Mouse (Mus musculus) CD4-positive helper T cell, adult 2 months (primary cell): ENCODE measurements around the gene Traf2.

ENCODE experiments used
- DNase-seq: peaks from one replicate; pipeline ENCODE4 v3.0.0-alpha.2; 2012; ENCODE audit warnings: low read depth, missing footprints, low spot score

The Traf2 gene

DNA sequence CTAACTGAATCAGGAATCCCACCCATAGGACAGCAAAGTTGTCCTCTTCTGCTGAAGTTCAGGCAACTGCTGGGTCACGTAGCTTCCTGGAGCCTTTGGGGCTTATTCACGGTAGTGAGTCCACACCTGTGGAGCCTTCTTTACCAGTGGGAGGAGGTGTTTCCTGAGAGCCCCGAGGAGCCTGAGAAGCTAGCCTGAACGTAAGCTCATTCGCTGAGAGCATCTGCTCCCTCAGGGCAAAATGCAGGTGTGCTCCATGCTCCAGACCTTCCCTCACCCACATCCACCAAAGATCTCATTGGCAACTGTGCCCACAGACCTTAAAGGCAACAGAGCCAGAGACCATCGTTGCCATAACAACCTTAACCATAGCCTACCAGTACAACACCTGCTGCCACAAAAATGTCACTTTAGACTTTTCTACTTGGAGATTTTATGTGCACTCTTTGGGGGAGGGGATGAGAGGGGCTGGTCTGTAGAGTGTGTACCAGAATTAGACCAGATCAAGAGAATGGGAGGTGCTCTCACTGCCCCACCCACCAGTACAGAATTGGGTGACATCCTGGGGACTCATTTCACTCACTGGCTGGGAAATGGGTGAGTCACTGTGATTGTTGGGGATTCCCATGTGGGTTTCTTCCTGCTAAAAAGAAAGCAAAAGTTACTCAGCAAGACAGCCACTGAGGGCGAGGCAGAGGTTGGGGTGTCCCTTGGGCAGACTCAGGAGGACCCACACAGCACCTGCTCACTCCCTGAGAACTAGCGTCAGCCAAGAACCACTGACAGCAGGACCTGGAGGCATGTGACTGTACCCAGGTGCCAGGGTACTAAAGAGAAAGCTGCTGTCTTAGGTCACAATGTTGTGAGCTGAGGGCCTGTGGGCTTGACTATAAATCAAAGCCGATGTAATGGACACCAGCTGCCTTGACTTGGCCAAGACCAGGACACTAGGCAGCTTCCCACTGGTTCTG lies 2.6 kb upstream of the Traf2 start:
- peak; percentile 93 for DNase-seq

DNA sequence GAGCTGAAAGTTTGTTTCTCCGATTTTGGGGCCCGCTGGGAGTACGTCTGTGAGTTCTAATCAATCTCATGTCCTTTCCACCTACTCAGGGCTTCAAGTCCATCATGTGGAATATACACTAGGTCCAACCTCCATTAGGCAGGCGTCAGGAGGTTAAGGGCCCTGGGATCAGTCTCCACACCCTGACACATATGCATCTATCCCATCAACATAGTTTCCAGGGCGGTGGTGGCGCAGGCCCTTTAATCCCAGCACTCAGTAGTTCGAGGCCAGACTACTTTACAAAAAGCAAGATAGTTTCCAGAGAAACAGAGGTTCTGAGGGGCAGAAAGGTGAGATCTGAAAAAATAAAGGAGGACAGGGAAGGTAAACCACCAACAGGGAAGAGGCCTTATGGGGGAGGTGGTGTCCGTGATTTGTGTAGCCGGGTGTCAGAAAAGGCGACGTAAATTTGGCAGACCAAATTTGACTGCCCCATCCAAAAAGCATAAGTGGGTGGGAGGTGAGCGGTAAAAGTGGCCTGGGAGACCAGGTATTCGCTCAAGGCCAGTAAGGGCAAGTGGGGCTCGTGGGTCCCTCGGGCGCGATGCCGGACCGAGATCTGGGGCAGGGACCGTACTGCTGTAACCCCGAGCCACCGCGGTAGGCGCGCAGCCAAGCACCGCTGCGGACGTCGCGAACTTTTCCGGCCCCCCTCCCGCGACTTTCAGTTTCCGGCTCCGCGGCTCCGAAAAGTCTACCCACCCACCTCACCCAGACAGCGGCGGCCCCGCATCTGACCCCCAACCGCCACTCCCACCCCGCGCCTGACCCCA lies 537 bp downstream of the Traf2 start:
- peak; percentile 28 for DNase-seq

DNA sequence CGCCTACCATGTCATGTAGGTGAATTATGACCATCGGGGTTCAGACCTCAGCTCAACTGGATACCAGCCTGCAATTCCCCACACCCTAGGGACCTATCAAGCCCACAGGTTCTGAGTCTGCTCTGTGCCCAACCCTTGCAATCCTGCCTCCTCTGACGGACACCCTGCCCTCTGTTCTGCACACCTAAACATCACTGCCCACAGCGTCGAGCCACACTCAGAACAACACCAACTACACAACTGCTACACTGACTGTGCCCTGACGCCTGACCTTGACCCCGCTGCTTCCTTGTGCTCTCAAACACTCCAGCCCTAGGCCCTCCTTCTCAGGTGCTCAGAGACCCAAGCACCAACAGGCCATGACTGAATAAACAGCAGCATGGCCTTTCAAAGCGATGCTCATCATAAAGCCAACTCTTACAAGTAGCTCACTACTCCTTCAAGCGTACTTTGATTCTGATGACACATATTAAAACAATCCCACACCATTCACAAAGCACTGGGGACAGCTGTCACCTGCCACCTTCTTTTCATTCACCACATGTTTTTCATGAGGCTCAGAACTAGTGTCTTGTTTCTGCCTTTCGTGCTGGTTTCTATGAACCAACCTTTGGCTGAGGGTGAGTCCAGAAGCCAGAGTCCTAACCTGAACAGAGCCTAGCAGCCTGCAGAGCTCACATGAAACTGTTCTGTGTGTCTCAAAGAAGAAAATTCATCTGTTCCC lies 4.9 kb downstream of the Traf2 start:
- DNase-seq: no peak

DNA sequence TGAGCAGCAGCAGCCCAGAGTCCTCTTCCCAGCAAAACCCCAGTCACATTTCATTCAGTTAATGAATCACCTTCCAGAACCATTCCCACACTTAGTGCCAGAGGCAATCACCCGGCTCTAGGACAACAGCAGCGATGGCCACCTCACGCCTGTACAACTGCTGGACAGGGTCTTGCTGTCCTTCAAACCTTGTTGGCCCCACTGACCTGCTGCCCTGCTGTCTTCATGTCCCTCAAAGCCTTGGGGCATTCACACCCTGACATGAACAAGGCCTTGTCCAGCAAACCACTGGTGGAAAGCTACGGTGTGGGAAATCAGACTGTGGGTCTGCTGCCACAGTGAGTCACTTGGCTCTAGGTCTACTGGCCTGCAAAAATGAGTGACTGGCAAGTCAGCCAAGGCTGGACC lies 6.2 kb downstream of the Traf2 start:
- DNase-seq: no peak

DNA sequence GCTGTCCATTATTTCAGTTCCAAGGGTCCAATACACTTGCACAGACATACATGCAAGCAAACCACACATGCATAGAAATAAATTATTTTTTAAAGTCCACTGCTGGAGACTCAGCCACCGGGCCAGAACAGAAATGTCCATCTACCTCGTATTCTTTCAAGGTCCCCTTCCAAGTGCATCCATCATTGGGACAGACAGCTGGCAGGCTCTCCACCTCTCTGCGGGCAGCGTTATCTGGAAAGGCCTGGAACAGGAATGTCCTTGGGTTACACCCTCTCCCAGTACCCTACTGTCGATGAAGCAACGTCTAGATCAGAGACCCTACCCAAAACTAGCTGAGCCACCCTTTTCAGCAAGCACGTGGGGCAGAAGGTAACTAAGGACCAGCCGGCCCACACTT lies 10.2 kb downstream of the Traf2 start:
- DNase-seq: no peak

DNA sequence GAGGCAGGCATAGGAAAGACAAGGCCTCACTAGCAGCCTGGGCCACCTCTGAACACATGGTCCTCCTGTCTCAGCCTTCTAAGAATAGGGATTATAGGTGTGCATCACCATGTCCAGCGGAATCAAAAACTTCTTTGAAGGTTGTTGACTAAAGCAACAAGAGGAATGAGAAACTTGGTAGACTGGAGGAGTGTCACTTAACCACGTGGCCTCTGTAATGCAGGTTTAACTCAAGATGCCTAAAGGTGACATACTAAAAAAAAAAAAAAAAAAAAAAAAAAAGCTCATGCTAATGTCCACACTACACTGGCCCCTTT lies 11.9 kb downstream of the Traf2 start:
- DNase-seq: no peak

DNA sequence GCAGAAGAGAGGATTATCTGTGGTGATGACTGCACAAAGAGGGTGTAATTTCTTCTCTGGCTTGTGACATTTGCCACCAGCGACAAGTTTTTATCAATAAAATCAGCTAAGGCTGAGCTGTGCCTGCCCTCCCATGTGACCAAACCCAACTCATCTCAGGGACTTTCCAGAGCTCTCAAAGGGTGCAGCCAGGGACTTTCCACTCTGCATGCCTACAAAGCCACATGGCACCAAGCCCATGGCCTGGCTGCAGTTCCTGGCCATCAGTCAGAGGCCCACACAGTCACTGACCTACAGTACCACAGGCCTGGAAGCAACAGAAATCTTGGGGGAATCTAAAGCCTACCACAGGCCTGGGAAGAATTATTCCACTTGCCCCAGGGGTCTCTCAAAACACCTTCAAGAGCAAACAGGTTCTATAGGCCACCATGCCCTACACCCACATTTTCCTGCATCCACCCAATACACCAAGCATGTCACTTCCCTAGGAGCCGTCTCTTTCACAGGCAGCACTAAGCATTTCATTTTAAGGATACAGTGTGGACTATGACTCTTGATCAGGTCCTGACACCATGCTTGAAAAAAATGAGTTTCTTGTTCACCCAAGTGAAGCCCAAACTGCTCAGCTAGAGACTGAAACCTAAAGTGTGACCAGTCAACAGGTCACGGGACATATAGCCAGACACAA lies 12.4 kb downstream of the Traf2 start:
- DNase-seq: peak; percentile 91

DNA sequence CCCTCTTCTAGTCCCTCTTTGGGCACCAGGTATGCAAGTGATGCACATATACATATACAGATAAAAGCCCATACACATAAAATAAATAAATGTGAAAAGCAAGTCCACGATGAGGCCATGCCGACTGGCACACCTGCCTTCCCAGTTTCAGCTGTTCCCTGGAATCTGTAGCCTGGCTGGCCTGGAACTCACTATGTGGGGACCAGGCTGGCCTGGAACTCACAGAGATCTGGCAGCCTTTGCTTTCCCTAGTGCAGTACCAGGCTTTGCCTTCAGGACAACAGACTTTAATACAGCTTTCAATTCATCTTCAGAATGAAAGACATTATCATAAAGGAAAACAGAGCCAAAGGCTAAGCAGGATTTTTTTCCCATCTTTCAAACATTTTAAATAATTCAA lies 13.0 kb downstream of the Traf2 start:
- DNase-seq: no peak

DNA sequence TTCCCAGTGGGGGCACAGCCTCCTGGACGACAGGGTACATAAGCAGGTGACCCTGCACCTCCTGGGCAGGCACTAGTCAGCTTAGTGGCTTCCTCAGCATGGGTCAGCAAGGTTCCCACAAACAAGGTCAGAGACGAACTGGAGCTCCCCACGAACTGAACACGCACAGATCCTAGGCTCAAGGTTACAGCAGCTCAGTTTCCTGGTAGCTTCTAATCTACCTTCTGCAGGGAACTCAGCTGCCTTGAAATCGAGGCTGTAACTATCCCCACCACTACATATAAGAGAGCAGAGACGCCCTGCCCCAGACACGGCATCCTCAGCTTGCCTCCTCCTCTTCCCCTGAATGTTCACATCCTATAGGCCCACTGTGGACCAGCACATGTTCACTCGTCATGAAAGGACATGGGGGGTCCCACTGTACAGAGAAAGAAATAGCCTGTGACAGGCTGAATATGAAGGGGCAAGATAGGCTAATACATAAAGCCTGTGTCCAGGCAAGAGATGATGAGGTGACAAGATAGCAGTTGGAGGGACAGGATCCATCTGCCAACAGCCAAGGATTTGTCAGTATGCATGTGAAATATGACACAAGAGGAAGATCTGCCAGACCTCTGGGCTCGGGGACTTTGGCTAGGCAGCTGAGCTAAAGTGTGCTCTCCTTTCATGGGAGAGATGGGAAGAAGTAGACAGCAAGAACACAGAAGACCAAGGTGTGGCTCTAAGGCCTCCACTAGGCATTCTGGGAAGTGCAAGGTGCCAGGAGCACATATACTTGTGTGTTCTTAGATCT lies 20.0 kb downstream of the Traf2 start:
- DNase-seq: no peak

DNA sequence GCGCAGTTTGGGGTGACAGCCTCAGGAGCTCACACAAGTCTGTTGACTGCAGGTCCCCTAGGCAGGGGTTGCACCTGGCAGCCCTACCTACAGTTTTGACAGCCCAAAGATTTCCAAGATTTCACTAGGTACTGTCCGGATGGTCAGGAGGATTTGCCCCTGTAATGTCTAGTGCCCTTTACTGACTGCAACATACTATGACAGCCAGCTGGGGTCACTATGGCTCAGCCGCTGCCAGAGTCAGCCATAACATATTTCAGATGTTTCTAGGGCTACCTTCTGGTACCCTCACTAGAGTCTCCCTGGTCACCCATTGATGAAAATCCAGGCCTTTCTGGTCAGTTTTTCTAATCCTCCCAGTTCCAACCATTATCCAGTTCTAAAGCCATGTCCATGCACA lies 36.8 kb downstream of the Traf2 start:
- DNase-seq: no peak

DNA sequence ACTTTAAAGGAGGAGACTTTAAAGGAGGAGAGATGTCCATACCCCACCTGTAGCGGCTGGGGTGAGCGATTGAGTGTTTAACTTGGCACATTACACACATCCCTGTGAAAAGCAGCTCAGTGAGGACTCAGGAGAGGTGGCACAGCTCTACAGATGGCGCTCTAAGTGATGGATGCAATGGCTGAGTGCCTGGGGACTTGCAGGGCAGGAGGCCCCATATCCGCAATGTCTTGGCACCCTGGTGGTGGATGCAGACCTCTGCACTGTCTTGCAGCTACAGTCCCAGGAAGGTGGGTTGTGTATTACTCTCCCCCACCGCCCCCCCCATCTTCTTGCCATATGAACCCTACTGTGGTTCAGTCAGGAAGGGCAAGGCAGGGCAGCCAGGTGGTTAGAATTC lies 39.8 kb downstream of the Traf2 start:
- DNase-seq: peak; percentile 47

DNA sequence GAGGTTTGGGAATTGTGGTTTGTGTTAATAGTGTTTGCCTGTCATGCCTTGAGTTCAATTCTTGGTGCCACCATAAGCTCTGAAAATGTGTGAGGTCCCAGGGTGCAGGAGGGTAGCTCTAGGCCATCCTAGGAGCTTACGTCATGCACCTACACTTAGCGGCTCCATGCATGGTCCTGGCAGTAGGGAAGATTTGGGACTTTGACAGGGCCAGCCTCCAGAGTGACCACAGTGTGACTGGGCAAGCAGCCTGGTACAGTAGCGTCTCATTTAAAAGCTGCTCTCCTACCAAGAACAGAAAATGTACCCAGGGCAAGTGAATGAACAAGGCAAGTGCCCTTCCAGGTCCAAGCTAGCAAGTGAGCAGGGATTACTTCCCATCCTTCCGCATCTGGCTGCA lies 40.9 kb downstream of the Traf2 start:
- DNase-seq: no peak

DNA sequence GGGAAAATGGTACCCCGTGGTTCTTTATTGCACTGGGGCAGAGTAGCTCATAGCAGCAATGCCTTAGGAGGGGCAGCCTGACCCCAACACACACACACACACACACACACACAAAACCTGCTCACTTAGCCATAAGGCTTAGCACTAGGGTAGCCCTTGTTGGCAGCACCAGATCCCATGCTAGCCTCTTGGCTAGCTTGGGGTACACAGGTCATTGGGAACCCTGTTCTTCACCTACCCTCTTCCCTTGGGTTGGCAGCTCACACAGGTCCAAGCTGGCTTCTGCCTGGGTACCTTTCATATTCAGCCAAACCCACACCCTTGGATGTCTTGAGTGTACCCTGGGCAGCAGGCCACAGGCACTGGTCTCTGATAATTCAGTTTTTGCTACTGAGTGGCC lies 41.7 kb downstream of the Traf2 start:
- no peak for DNase-seq

DNA sequence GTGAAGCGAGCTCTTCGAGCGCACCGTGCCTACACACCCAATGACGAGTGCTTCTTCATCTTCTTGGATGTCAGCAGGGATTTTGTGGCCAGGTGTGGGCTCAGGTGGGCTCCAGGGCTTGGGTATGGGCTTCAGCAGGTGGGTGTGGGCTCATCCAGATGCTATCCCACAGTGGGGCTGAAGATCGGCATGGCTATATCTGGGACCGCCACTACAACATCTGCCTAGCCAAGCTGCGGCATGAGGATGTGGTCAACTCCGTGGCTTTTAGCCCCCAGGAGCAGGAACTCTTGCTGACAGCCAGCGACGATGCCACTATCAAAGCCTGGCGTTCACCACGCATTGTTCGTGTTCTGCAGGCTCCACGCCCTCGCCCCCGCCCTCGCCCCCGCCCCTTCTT lies 42.2 kb downstream of the Traf2 start:
- DNase-seq: no peak

DNA sequence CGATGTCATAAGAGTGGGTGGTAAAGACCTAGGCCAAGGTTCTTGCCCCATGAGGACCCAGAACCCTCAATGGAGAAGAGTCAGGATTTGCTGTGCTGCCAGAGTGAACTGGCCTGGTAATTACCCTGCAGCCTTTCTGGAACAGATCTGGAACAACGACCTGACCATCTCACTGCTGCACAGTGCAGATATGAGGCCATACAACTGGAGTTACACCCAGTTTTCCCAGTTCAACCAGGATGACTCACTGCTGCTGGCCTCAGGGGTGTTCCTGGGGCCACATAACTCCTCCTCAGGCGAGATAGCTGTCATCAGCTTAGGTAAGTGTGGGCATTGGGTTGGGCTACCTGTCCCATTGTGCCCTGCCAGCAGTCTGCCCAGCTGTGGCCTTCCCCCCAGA lies 44.0 kb downstream of the Traf2 start:
- no peak for DNase-seq

DNA sequence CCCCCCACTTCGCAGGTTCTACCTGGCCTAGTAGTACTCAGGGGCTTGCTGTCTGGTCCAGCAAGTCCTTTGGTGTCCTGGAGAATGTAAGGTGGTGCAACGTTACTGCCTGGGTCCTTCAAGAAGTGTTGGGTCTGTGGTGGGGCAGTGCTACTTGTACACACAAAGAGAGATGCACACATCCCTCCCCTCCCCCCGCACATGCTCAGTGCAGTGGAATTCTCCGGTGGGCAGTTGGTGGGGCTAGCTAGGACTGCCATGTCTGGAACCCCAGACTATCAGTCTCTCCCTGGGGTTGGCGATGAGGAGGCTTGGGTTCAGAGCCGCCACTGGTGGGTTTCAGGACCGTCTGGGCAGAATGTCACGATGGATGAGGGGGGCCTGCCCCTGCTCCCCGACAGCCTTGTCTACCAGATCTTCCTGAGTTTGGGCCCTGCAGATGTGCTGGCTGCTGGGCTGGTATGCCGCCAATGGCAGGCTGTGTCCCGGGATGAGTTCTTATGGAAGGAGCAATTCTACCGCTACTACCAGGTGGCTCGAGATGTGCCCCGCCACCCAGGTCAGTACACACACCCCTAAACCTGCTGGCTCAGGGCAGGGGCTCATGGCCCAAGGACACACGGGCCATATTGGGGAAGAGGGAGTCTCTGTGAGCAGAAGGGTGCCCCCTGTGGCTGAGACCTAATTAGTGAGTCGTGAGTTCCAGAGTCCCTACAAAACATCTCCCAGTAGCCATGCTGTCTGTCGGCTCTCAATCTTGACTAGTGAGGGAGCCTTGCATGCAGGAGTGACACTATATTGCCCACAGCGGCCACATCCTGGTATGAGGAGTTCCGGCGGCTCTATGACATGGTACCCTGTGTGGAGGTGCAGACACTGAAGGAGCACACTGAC lies 44.9 kb downstream of the Traf2 start, which contains the start of gene C8g:
TSS of gene C8g (minus strand) at position 127 of the 894 bp plus-strand sequence.
- DNase-seq: peak; percentile 21

DNA sequence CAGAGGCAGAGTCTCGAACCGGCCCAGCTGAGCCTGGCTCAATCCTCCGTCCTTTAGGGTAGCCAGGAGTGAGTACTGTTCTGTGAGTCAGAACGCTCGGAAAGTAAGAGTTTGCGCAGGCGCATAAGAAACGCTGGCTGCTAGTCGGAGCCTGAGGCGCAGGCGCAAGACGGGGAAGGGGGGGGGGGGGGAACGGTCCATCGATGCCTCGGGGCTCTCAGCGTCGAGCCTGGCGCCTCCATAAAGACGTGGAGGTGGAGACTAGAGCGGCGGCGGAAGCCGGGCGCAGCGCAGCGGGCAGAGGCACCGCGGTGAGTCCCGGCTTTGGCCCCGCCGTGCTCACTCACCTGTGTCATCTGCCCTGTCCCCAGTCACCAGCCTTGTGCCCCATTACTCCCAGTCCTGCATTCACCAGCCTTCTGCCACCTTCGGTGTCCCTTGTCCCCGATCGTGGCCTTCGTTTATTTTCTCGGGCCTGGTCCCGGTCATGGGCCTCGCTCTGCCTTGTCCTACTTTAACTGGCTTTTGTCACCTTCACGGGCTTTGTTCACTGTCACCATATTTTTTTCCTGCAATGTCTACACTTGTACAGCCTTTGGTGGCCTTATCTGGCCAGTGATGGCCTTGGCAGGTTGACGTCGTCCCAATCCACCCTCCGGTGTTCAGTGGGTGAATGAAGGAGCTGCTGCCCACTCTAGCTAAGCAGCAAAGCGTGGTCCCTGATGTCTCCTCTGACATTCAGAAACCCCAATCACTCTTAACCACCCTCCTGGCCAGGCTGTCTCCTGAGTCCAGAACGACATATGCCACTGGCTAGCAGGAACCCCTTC lies 45.9 kb downstream of the Traf2 start, which contains the start of gene Fbxw5:
TSS of gene Fbxw5 (plus strand) at position 175 of the 830 bp plus-strand sequence.
- DNase-seq: peak; percentile 97

DNA sequence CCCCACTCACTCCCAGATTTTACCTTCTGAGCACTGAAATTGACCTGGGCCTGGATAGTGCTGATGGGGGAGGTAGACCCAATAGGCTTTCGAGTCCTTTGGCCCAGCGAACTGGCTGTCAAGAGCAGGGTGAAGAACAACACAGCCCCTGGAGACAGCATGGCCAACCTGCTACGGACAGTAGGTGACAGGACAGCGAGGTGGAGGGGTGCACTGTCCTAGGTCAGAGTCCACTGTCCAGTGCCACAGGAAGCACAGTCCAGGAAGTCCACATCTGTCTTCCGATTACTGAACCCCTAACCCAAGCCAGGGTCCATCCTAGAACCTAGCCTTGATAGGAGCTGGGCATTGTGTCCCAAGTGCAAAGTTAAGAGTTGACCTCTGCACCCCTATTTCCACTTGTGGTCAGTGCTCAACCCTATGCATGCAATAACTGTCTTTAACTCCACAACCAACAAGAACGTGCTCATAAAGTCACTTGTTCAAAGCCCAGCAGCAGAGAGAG lies 46.6 kb downstream of the Traf2 start:
- DNase-seq: no peak
